Mouse (Mus musculus) NIH3T3 (cell line): ENCODE data around the gene Cdca8.
A peak's percentile ranks its signal among the peaks of the same experiment; 100 is the strongest.
"Not testable (repeated sequence)": the region's sequence is repeated elsewhere in the genome, so short reads cannot be mapped to it uniquely, and the experiment has no call there.

Experiments used
- DNase-seq: peaks from one replicate; pipeline ENCODE4 v3.0.0-alpha.2; 2012; ENCODE audit warnings: low read depth

The Cdca8 gene

GRCm38 (mm10) chr4:124939211-124939610, at the start of gene Cdca8:
Gene Cdca8 (minus strand): TSS chr4:124939311.
- DNase-seq: not testable (repeated sequence)

DNA sequence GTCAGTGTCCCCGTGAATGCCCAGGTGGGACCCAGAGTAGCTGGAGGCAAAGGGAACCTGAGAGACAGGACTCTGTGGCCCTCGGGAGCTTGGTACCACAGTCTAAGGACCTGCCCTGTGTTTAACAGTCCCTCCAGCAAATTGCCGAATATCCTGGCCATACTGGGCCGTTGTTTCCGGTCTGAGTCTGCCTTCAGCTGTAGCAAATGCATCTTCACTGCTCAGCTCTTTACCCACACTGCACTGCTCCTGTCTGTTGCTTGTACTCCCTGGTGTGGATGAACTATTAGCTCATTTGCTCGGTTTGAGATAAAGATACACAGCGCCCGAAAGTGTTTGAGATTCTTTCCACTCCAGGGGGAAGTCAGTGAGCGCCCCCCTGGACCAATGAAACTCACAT, 49.3 kb upstream of the Cdca8 start:
- no peak for DNase-seq

- no peak for DNase-seq
These were observed 48.6 kb upstream of the Cdca8 start for GRCm38 (mm10) chr4:124987711-124988097.

- peak; percentile 32 for DNase-seq
These were observed 47.9 kb upstream of the Cdca8 start for GRCm38 (mm10) chr4:124986739-124987710.

GRCm38 (mm10) chr4:124985671-124986602, 46.8 kb upstream of the Cdca8 start, which contains the start of gene Rspo1:
Gene Rspo1 (plus strand): TSS chr4:124986430.
- no peak for DNase-seq

- DNase-seq: peak; percentile 75
These were observed 46.0 kb upstream of the Cdca8 start for GRCm38 (mm10) chr4:124984871-124985670.

DNA sequence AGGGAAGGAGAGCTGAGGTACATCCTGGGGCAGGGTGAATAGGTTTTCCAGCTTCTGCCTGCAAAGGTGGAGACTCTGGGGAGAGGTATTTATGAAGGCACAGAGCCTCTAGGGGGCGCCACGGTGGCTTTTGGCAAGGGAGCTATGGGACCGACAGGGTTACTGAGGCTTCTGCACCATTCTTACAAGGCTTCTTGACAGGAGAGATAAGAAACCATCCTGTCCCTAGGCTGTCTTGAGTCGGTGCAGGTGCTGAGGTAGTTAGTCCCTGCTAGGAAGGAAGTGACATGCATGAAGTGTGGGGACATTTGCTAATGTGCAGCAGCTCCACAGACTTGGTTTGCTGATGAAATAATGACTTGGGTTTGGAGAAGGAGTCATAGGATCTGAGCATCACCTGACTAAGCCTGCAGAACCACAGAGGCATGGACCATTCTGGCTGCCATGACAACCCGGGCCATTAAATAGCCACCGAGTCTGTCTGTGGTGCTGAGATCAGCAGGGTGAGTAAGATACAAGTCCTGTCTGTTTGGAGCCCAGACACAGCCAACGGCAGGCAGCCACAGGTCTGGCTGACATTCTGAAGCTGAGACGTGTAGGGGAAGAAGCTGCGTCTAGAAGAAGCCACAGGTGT, 44.9 kb upstream of the Cdca8 start:
- DNase-seq: peak; percentile 61

DNA sequence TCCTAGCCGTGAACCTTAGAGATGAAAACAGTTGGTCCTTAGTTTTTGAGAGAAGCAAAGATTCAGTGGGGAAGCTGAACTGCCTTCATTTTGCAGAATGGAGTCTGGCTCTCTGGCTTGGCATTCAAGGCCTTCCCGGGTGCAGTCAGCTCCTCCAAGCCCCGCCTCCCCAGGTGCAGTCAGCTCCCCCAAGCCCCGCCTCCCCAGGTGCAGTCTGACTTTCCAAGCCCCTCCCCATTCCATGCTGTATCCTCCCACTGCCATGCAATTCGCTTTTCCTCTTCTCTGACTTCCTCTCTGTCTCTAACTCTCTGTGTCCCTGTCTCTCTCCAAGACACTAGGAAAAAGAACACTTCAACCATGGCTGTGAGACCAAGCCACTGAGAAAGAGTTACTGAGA, 39.1 kb upstream of the Cdca8 start:
- no peak for DNase-seq

GRCm38 (mm10) chr4:124973296-124973695, 34.2 kb upstream of the Cdca8 start:
- peak; percentile 95 for DNase-seq

DNA sequence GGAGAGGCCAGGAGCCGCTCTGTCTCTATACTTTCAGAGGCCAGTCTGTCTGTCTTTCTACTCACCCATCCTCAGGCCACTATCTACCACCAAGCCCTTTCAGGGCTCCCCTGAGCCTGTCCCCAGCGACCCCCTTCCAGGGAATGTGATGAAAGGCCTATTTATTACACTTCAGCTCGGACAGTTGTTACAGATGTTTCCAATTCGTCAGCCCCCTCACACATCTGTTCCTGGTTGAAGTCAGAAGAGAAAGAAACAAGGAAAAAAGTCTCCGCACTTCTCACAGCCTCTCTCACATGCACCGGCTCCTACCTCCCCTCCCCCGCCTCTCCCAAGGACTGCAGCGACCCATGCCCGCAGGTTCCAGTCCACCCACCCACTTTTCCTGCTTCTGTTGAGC, 33.2 kb upstream of the Cdca8 start:
- peak; percentile 85 for DNase-seq

DNA sequence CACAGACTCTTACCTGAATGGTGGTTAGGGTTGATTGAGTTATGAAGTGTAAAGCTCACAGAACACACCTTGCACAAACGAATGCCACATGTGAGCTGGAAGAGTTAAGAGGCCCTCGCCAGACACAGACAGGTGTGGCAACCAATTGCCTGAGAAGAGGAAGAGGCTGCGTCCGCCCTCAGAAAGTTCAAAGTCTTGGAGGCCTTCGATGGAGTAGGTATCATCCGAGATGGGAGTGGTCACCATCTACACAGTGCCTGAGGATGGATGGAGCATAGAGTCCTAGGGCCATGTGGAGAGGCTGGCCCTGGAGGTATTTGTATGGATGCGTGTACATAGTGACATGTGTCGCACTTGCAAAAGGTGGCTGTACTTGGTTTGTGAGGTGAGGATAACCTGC, 32.0 kb upstream of the Cdca8 start:
- no peak for DNase-seq

GRCm38 (mm10) chr4:124970677-124971076, 31.6 kb upstream of the Cdca8 start:
- no peak for DNase-seq

- no peak for DNase-seq
These were observed 31.1 kb upstream of the Cdca8 start for GRCm38 (mm10) chr4:124970194-124970593.

DNA sequence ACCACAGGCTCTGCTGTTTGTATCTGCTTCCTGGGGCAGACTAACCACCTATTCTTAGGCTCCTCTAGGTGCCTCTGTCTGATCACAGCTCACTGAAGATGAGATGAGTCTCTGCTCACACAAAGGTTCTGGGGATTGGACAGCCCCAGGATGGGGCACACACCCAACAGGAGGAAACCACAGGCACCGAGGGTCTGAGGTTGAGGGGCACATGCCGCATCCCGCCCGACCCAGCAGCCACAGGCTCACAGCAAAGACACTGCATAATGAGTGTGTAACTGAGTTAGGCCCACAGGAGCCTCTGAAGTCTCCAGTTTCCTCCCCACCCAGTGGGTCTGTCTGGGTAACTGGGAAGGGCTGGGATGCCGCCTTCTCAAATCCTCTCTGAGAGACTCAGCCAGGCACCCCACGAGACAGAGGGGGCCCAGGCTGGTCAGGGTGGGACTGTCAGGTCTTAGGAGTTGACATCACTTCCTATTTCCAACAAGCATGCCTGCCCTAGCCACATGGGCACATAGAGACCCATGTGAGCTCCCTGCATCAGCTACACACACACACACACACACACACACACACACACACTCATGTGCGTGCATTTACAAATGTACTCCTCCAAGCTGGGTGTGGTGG, 30.2 kb upstream of the Cdca8 start:
- DNase-seq: no peak

DNA sequence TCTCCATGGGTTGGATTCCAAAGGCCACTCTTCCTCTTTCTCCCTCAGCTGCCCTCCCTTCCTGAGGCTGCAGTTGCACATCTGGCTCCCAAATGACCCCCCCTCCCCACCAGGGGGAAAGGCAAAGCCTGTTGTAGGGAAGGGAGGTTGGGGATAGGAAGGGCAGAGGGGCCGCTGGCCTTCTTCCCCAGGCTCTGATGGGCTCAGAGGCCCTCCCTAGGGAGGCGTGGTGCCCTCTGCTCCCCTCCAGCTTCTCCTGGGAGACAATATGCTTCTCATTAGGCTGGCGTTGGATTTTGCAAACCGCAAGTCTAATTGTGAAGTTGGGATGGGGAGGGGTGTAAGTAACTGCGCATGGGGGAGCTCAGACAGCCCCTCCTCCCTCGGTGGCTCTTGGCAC, 29.6 kb upstream of the Cdca8 start:
- DNase-seq: peak; percentile 66

GRCm38 (mm10) chr4:124964912-124965599, 25.9 kb upstream of the Cdca8 start:
- no peak for DNase-seq

- no peak for DNase-seq
These were observed 23.5 kb upstream of the Cdca8 start for GRCm38 (mm10) chr4:124962576-124962975.

DNA sequence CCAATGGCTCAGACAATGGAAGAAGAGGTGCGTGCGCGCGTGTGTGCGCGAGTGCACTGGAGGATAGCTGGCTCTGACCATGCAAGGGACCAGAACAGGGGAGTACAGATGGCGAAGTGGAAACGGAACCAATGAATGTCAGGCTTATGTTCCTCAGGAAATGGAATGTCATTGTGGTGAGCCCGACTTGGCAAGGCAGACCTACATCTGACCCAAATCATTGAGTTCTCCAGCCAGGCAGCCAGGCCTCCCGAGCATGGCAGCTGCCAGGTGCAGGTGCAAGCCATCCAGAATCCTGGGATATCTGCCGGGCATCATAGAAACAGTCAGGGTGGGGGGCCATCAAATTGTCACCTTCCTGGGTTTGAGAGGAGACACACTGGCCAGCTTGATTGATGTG, 21.8 kb upstream of the Cdca8 start:
- DNase-seq: no peak

DNA sequence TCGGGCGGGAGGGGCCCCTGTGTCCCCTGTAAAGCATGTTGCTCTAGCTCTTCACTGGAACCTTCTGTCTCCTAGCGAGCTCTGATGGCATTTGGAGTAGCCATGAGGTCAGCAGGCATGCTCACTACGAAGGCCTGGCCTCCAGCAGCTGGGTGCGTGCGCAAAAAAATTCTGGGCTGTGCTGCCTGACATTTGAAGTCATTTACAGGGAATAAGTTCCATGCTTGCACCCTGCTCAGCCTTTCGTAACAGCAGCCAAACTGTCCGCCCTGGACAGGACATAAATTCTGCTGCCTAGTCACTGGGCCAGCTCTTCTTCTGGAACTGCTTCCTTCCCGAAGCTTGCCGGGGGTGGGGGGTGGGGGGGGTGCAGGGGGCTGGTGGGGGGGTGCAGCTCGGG, 20.0 kb upstream of the Cdca8 start:
- peak; percentile 73 for DNase-seq

DNA sequence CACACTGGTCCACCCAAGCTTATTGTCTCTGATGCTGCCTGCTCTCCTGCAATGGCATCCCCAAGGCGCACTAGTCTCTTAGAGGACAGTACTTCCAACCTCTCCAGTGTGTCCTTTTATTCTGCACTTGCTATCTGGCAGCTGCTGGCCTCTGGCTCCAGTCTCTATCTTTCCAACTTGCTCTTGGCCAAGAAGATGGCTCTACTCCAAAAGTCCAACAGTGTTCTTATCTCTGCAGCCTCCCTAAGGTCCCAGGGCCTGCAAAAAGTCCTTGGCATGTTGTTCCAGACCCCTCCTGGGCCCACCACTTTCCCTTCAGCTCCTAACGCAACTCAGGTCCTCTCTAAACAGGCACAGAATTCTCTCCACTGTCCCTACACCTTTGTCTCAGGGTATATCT, 18.2 kb upstream of the Cdca8 start:
- no peak for DNase-seq
